Mouse (Mus musculus) MEL-GATA-1-ER (cell line): ENCODE measurements around the gene Hpcal1.

Experiments used
- DNase-seq: peaks from one replicate; pipeline ENCODE4 v3.0.0-alpha.2; 2012; ENCODE audit warnings: low read depth; ENCODE audit errors: extremely low read depth

The Hpcal1 gene

GRCm38 (mm10) chr12:17712571-17712970 is 21.9 kb downstream of the Hpcal1 start:
- no peak for DNase-seq

GRCm38 (mm10) chr12:17715720-17716478 is 25.2 kb downstream of the Hpcal1 start:
- DNase-seq = peak; percentile 95

- no peak for DNase-seq
These were observed 26.6 kb downstream of the Hpcal1 start for GRCm38 (mm10) chr12:17717257-17717656.

- no peak for DNase-seq
These were observed 27.5 kb downstream of the Hpcal1 start for GRCm38 (mm10) chr12:17718146-17718545.

GRCm38 (mm10) chr12:17721058-17721457 is 30.4 kb downstream of the Hpcal1 start:
- DNase-seq = no peak

- no peak for DNase-seq
These were observed 32.0 kb downstream of the Hpcal1 start for GRCm38 (mm10) chr12:17722452-17723181.

- DNase-seq = no peak
These were observed 32.5 kb downstream of the Hpcal1 start for GRCm38 (mm10) chr12:17723182-17723570.

GRCm38 (mm10) chr12:17723999-17724398 is 33.3 kb downstream of the Hpcal1 start:
- DNase-seq = no peak

- DNase-seq = peak; percentile 40
These were observed 33.9 kb downstream of the Hpcal1 start for GRCm38 (mm10) chr12:17724412-17725090.

GRCm38 (mm10) chr12:17725592-17725991 is 34.9 kb downstream of the Hpcal1 start:
- no peak for DNase-seq

GRCm38 (mm10) chr12:17726576-17727320 is 36.1 kb downstream of the Hpcal1 start:
- DNase-seq = no peak

GRCm38 (mm10) chr12:17727676-17728339 is 37.2 kb downstream of the Hpcal1 start:
- no peak for DNase-seq

- DNase-seq = no peak
These were observed 38.7 kb downstream of the Hpcal1 start for GRCm38 (mm10) chr12:17729211-17729900.

- no peak for DNase-seq
These were observed 41.4 kb downstream of the Hpcal1 start for GRCm38 (mm10) chr12:17732006-17732405.

- DNase-seq = no peak
These were observed 41.9 kb downstream of the Hpcal1 start for GRCm38 (mm10) chr12:17732546-17732945.

- no peak for DNase-seq
These were observed 42.7 kb downstream of the Hpcal1 start for GRCm38 (mm10) chr12:17733114-17733904.

GRCm38 (mm10) chr12:17736396-17736795 is 45.7 kb downstream of the Hpcal1 start:
- DNase-seq = no peak

GRCm38 (mm10) chr12:17736859-17737577 is 46.4 kb downstream of the Hpcal1 start:
- no peak for DNase-seq

- DNase-seq = no peak
These were observed 47.2 kb downstream of the Hpcal1 start for GRCm38 (mm10) chr12:17737808-17738207.
